Mouse (Mus musculus) bone marrow macrophage, adult 2 months (primary cell): Measurements from ENCODE around the gene Igf2.

Source experiments
- CTCF ChIP-seq: IDR thresholded peaks from 2 replicates; pipeline ENCODE4 v1.5.1; 2012; ENCODE audit warnings: low read depth, mild to moderate bottlenecking, low read length, moderate library complexity
- POLR2A ChIP-seq: IDR thresholded peaks from 2 replicates; pipeline ENCODE4 v1.6.1; 2012; ENCODE audit warnings: mild to moderate bottlenecking, low read depth, low read length, borderline replicate concordance

GRCm38 (mm10) chr7:142666659-142667058 is at the start of gene Igf2:
- TF ChIP-seq POLR2A (no peak), CTCF (no peak)
